Mouse (Mus musculus): ENCODE measurements around the gene Hmgn3. TPM values are rescaled to one million over a fixed set of nuclear protein-coding genes. Genes with fewer than 3 reads are reported as not detected.

The Hmgn3 gene
- polyA plus RNA-seq (2014; fragmentation: Illumina TruSeq; extraction: RNeasy Lipid Tissue Mini Kit (QIAGEN cat#74804); ENCODE audit: low read depth, low replicate concordance): 2.3 TPM

DNA sequence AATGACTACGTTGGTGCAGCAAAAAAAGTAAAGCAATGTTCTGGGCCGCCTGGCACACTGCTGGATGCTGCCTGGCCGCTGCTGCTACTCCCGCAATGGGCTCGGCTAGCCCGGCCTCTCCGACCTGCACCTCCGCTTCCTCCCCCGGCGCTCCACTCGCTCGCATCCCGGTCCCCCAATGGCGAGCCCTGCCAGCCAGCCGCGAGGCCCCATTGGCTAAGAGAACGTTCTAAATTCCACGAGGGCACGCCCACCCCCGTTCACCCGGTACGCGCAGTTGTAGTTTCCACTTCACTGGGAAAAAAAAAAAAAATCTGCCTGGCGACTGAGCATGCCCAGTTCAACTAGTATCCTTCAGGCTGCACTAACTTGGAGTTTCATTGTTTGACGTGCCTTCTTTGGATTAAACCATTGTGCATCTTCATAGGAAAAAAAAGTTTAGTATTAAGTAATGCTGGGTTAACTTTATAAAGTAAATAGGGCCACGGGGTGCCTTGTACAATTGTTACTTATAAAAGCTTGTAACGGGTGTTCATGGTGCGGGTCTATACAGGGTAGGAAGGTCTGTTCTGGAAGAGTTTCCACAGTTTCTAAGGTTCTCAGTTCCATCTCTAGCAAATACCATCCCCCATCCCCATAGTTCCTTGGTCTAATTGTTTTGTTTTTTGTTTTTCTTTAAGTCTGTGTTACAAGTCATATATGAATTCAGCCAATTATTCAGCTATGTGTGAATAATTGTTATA lies at the start of gene Hmgn3:
Gene Hmgn3, minus strand, starts transcription at position 240 of the 743 bp plus-strand sequence.

Other genes starting within 250 kb of the Hmgn3 start
- gene Phip, start 171.2 kb downstream of the Hmgn3 start, polyA plus RNA-seq (2014; fragmentation: Illumina TruSeq; extraction: RNeasy Lipid Tissue Mini Kit (QIAGEN cat#74804); ENCODE audit: low read depth, low replicate concordance): 10.6 TPM

Measured in liver, adult 10 weeks (tissue).